Mouse (Mus musculus): ENCODE data around the gene Frzb.

- TF ChIP-seq CTCF (IDR thresholded peaks at IDR 0.05; ENCODE audit: extremely low read depth, insufficient read length, insufficient replicate concordance, low read depth, low read length) (no peak), POLR2A (IDR thresholded peaks at IDR 0.05; ENCODE audit: low read depth, low read length) (no peak)
Measured at GRCm38 (mm10) chr2:80398595-80399099, 48.8 kb downstream of the Frzb start.

Measured in small intestine, adult 2 months (tissue).